Mouse (Mus musculus) neural tube, embryonic 15.5 days (tissue): ENCODE data around the gene Ubxn2a. TPM values are rescaled to one million over a fixed set of nuclear protein-coding genes. Genes with fewer than 3 reads are reported as not detected.

Experiments used
- ATAC-seq: fragments of 200-750 bp; cut with Nextera tagmentation; 2 replicates; pipeline ENCODE4 v1.8.0; 2017; ENCODE audit warnings: mild to moderate bottlenecking, moderate TSS enrichment, moderate library complexity; ENCODE audit not compliant: low FRiP score
- H3K27ac ChIP-seq: fragments of 300-500 bp; sonication (generic); replicated peaks from 2 replicates; pipeline ENCODE4 v1.5.1; 2015; ENCODE audit warnings: mild to moderate bottlenecking, inconsistent platforms
- H3K27me3 ChIP-seq: fragments of 300-500 bp; sonication (generic); replicated peaks from 2 replicates; pipeline ENCODE4 v1.6.1; 2015; ENCODE audit warnings: inconsistent platforms
- H3K36me3 ChIP-seq: fragments of 300-500 bp; sonication (generic); 2 replicates; pipeline ENCODE4 v1.6.1; 2015; ENCODE audit warnings: inconsistent platforms
- H3K4me1 ChIP-seq: fragments of 300-500 bp; sonication (generic); 2 replicates; pipeline ENCODE4 v1.6.1; 2015; ENCODE audit warnings: inconsistent platforms
- H3K4me2 ChIP-seq: fragments of 300-500 bp; sonication (generic); 2 replicates; pipeline ENCODE4 v1.6.1; 2015; ENCODE audit warnings: inconsistent platforms, mild to moderate bottlenecking, moderate library complexity
- H3K4me3 ChIP-seq: fragments of 300-500 bp; sonication (generic); replicated peaks from 2 replicates; pipeline ENCODE4 v1.5.1; 2015; ENCODE audit warnings: mild to moderate bottlenecking, inconsistent platforms
- H3K9ac ChIP-seq: fragments of 300-500 bp; sonication (generic); replicated peaks from 2 replicates; pipeline ENCODE4 v1.6.1; 2015; ENCODE audit warnings: mild to moderate bottlenecking, inconsistent platforms
- H3K9me3 ChIP-seq: fragments of 300-500 bp; sonication (generic); replicated peaks from 2 replicates; pipeline ENCODE4 v1.6.1; 2016; ENCODE audit warnings: inconsistent platforms
- WGBS: fragments of 180-500 bp; shearing (Covaris S2); methylation state at CpG from one replicate; pipeline ENCODE4 v1.1.7; 2015; ENCODE audit warnings: mixed read lengths; 5-methylcytosine and 5-hydroxymethylcytosine counted together
- polyA plus RNA-seq: library from polyadenylated mRNA; unstranded; fragments of >200 nt; fragmentation: Nextera tagmentation; extraction: Ambion mirVana; gene quantifications from 2 replicates; pipeline ENCODE4 v1.2.1, GENCODE M21; 2015

Gene Ubxn2a
- polyA plus RNA-seq: 45.4 and 51.6 TPM in 2 replicates

GRCm38 (mm10) chr12:4906951-4907906, at the start of gene Ubxn2a:
Ubxn2a (minus strand) TSS chr12:4907705.
- Histone ChIP-seq H3K9me3 (no peaks in the 10 kb centered on the region), H3K9ac (peak within 1 kb of the TSS; percentile 79), H3K27me3 (no peaks in the 10 kb centered on the region), H3K4me1 (peaks cover 13% of the 10 kb centered on the region), H3K4me2 (peak within 1 kb of the TSS; percentile 76), H3K36me3 (no peaks in the 10 kb centered on the region), H3K4me3 (peak within 1 kb of the TSS; percentile 85), H3K27ac (peak within 1 kb of the TSS; percentile 90)
- WGBS: under 1% methylated on average over 123 of the region's 125 CpGs
- peak; percentile 97 for ATAC-seq

DNA sequence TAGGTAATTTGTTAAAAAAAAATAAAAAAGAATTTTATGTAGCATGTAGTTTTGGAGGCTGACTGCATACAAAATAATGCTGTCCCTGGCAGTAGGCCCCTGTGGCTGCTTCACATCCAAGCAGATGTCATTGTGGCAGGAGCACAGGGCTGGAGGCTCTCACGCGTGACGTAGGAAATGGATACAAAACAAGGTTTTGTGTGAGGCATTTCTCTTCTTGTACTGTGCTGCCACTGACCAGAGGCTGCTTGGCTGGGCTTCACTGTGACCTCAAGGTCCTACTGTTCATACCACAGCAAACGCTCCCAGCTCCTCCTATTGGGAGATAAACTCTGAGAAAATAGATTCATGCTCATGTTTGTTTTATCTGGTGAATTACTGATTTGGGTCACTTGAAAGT, 45.7 kb upstream of the Ubxn2a start:
- ATAC-seq: no peak
- no peaks in the 10 kb centered on the region for H3K4me1 ChIP-seq
- H3K36me3 ChIP-seq: peaks cover 50% of the 10 kb centered on the region
- H3K9ac ChIP-seq: no peak overlapping the region
- H3K9me3 ChIP-seq: no peaks in the 10 kb centered on the region
- no peaks in the 10 kb centered on the region for H3K27me3 ChIP-seq
- H3K4me3 ChIP-seq: no peak overlapping the region
- no peak overlapping the region for H3K27ac ChIP-seq
- 91% methylated on average over 4 of the region's 4 CpGs for WGBS
- no peak overlapping the region for H3K4me2 ChIP-seq

DNA sequence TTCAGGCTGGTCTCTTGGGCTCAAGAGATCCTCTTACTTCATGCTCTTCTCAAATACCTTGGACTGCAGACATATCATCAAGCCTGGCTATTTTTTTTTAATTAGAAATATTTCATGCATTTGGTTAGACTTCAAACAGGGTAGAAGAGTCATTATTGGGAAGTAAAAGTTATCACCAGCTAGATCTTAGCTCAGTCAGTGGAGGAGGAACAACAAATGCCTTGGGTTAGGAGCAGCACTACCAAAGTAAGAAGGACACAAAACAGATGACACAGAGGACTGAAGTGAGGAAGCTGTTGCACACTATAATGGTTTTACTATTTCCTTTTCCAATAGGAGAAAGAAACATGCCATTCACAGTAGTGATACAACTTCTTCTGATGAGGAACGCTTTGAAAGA, 44.8 kb upstream of the Ubxn2a start:
- no peak for ATAC-seq
- H3K36me3 ChIP-seq: peaks cover 52% of the 10 kb centered on the region
- H3K4me3 ChIP-seq: no peak overlapping the region
- 97% methylated on average over 1 of the region's 1 CpGs for WGBS
- no peaks in the 10 kb centered on the region for H3K9me3 ChIP-seq
- H3K9ac ChIP-seq: no peak overlapping the region
- H3K4me1 ChIP-seq: no peaks in the 10 kb centered on the region
- H3K27ac ChIP-seq: no peak overlapping the region
- no peak overlapping the region for H3K4me2 ChIP-seq
- no peaks in the 10 kb centered on the region for H3K27me3 ChIP-seq

GRCm38 (mm10) chr12:4930820-4931548, 23.5 kb upstream of the Ubxn2a start:
- Histone ChIP-seq H3K4me2 (no peak overlapping the region), H3K27me3 (no peaks in the 10 kb centered on the region), H3K9ac (no peak overlapping the region), H3K4me3 (no peak overlapping the region), H3K9me3 (no peaks in the 10 kb centered on the region), H3K36me3 (no peaks in the 10 kb centered on the region), H3K4me1 (no peaks in the 10 kb centered on the region), H3K27ac (no peak overlapping the region)
- ATAC-seq: no peak
- 92% methylated on average over 3 of the region's 3 CpGs for WGBS

DNA sequence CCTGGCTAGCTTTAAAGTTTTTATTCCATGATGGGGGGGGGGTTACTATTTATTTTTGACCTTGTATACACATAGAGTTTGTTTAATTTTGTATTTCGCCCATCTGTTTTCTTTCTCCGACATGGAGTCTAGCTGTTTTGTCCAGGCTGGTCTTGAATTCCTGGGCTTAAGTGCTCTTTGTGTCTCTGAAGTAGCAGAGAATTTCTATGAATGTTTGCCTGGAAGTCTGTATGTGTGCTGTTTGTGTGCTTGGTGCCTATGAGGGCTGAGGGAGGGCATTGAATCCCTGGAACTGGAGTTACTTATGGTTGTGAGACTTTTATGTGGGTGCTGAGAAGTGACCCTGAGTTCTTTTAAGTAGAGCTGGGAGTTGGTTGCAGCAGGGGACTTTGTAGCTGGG, 20.7 kb upstream of the Ubxn2a start:
- ATAC-seq: no peak
- WGBS: 97% methylated on average over 2 of the region's 2 CpGs
- H3K27ac ChIP-seq: no peak overlapping the region
- H3K4me2 ChIP-seq: no peak overlapping the region
- no peaks in the 10 kb centered on the region for H3K9me3 ChIP-seq
- no peaks in the 10 kb centered on the region for H3K36me3 ChIP-seq
- no peak overlapping the region for H3K9ac ChIP-seq
- no peaks in the 10 kb centered on the region for H3K4me1 ChIP-seq
- no peaks in the 10 kb centered on the region for H3K27me3 ChIP-seq
- no peak overlapping the region for H3K4me3 ChIP-seq

DNA sequence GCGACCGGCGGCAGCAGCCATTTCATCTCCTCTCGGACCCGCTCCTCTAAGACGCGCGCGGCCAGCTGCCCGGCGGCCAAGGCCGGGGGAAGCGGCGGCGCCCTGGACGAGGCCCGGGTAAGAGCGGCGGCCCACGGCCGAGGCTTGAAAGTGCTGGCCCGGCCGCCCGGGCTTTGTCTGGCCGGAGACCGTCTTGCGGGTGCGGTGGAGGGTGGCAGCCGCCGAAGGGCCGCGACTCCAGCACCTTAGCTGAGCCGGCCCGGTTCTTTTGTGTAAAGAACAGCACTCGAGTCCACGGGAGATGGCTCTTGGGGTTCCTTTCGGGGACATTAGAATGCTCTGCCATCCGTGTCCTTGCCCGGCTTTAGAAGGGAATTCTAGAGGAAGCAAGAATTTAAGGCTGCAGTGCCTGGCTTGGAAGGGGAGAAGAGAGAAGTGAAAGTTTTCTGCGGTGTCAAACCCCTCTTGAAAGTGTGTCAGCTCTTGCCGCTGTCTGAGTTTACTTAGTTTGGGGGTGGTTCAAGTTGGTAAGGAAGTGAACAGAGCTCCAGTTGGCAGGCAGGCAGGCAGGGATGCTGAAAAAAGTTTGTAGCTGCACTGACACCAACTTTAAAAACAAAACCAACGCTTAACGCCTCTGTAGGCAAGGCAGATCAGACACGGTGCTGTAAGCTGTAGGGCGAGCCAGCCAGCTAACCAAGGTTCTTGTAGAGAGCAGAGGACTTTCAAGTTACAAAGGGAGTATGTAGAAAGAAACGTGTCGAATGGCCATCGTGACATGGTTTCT, 10.5 kb upstream of the Ubxn2a start:
- Histone ChIP-seq H3K4me1 (peaks cover 25% of the 10 kb centered on the region), H3K27me3 (no peaks in the 10 kb centered on the region), H3K4me3 (peak overlapping the region; percentile 88), H3K4me2 (peak overlapping the region; percentile 79), H3K9ac (peak overlapping the region; percentile 96), H3K27ac (peak overlapping the region; percentile 99), H3K36me3 (no peaks in the 10 kb centered on the region), H3K9me3 (no peaks in the 10 kb centered on the region)
- peak; percentile 76; the same call in 1 of the 2 replicates for ATAC-seq
- under 1% methylated on average over 48 of the region's 48 CpGs for WGBS

DNA sequence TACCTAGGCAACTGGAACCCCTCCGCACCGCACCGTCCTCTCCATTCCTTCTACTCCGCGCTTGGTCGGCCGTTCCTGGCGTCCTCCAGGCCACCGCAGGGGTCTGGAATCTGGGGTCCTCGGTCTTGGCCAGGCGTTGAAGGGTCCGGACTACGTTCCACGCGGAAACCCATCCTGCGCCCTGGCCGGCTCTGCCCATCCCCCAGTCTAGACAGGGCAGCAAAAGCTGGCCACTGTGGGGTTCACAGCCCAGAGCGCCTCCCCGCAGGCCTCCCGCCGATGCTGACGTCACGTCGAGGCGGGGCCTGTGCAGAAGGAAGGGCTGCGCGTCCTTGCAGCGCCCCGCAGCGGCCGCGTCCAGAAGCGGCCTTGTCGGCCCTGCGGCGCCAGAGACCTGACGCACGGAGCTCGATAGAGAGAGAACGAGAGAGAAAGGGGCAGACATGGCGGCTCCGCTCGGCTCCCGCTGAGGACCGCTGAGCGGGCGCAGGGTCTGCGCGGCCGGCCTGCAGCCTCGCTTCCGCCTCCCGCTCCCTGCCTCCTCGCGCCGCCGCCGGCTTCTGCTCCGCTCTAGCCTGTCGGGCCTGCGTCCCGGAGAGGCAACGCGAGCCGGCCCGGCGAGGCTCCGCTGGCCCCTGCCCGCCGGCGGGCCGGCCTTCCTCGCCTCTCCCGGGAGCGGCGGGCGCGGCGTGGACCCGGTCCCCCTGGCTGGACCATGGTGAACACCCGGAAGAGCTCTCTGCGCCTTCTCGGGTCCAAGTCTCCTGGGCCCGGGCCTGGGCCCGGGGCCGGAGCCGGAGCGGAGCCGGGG, 9.7 kb upstream of the Ubxn2a start, which contains the start of gene Atad2b:
TSS of gene Atad2b (plus strand) at position 360 of the 811 bp plus-strand sequence.
- Histone ChIP-seq H3K9me3 (no peaks in the 10 kb centered on the region), H3K4me2 (peak within 1 kb of the TSS; percentile 79), H3K4me1 (peaks cover 25% of the 10 kb centered on the region), H3K27ac (peak within 1 kb of the TSS; percentile 99), H3K9ac (peak within 1 kb of the TSS; percentile 96), H3K27me3 (no peaks in the 10 kb centered on the region), H3K36me3 (no peaks in the 10 kb centered on the region), H3K4me3 (peak within 1 kb of the TSS; percentile 88)
- WGBS: under 1% methylated on average over 71 of the region's 89 CpGs
- peak; percentile 97 for ATAC-seq

DNA sequence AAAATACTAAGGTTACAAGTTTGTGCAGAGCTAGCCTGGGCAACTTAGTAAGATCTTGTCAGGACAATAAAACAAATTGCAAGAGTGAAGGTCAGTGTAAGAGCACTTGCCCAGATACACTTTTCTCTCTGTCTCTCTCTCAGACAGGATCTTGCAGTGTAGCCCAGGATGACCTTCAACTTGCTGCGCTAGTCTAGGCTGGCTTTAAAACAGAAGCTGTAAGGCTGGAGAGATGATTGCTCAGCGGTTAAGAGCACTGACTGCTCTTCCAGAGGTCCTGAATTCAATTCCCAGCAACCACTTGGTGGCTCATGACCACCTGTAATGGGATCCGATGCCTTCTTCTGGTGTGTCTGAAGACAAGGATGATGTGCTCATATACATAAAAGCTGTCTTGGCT, 7.4 kb upstream of the Ubxn2a start:
- WGBS: 87% methylated on average over 3 of the region's 3 CpGs

GRCm38 (mm10) chr12:4914441-4914840, 6.9 kb upstream of the Ubxn2a start:
- Histone ChIP-seq H3K9me3 (no peaks in the 10 kb centered on the region), H3K4me2 (no peak overlapping the region), H3K27me3 (no peaks in the 10 kb centered on the region), H3K4me1 (peaks cover 14% of the 10 kb centered on the region), H3K27ac (no peak overlapping the region), H3K36me3 (no peaks in the 10 kb centered on the region), H3K9ac (no peak overlapping the region), H3K4me3 (no peak overlapping the region)
- no peak for ATAC-seq
- WGBS: 66% methylated on average over 3 of the region's 3 CpGs

More for the DNA sequence above, 7.4 kb upstream of the Ubxn2a start:
- Histone ChIP-seq H3K4me1 (peaks cover 19% of the 10 kb centered on the region), H3K36me3 (no peaks in the 10 kb centered on the region), H3K9ac (no peak overlapping the region), H3K9me3 (no peaks in the 10 kb centered on the region), H3K27ac (no peak overlapping the region), H3K27me3 (no peaks in the 10 kb centered on the region), H3K4me2 (no peak overlapping the region), H3K4me3 (no peak overlapping the region)
- no peak for ATAC-seq

DNA sequence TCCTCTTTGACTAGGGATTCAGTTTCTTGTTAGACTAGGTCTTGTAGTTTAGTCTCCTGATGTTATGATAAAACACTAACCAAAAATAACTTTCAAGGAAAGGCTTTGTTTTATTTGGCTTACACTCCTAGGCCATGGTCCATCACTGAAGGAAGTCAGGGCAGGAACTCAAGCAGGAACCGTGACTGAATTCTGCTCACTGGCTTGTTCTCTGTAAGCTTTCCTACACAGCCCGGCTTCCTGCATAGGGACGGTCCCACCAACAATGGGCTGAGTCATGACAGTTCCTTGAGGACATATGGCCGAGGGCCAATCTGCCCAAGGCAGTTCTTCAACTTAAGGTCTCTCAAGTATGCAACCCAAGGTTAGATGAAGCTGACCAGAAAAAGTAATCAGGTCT, 4.2 kb upstream of the Ubxn2a start:
- ATAC-seq: no peak
- H3K27ac ChIP-seq: no peak overlapping the region
- H3K4me3 ChIP-seq: no peak overlapping the region
- H3K4me1 ChIP-seq: peaks cover 5% of the 10 kb centered on the region
- H3K9me3 ChIP-seq: no peaks in the 10 kb centered on the region
- H3K9ac ChIP-seq: no peak overlapping the region
- WGBS: 84% methylated on average over 4 of the region's 4 CpGs
- no peak overlapping the region for H3K4me2 ChIP-seq
- no peaks in the 10 kb centered on the region for H3K36me3 ChIP-seq
- no peaks in the 10 kb centered on the region for H3K27me3 ChIP-seq
